Mouse (Mus musculus) kidney, postnatal 25 days (tissue): Measurements from ENCODE around the gene Ctnna3.
"Not testable (repeated sequence)": the region's sequence is repeated elsewhere in the genome, so short reads cannot be mapped to it uniquely, and the experiment has no call there.

ENCODE experiments used
- DNase-seq, 2 experiments: peaks; one replicate each; pipeline ENCODE4 v3.0.0; 2021; ENCODE audit warnings: mixed read lengths in 2 of 2

Gene Ctnna3

GRCm38 (mm10) chr10:63429785-63430305 is at the start of gene Ctnna3:
Ctnna3 (plus strand) TSS chr10:63430098.
- DNase-seq: peak; percentile 92 to 97

- peak in 1 of 2 experiments; percentile 32 for DNase-seq
Observed at GRCm38 (mm10) chr10:63381498-63382280, 48.2 kb upstream of the Ctnna3 start, which contains the start of gene Sirt1. Sirt1 (minus strand) TSS chr10:63381704.

- DNase-seq: peak; percentile 88 to 92
Observed at GRCm38 (mm10) chr10:63382372-63383279, 47.3 kb upstream of the Ctnna3 start, which contains the start of gene Dnajc12. Dnajc12 (plus strand) TSS chr10:63382443.

- DNase-seq: not testable (repeated sequence)
Observed at GRCm38 (mm10) chr10:63385897-63386296, 44.0 kb upstream of the Ctnna3 start.

GRCm38 (mm10) chr10:63386444-63386843 is 43.5 kb upstream of the Ctnna3 start:
- DNase-seq: peak; percentile 92

- DNase-seq: no peak
Observed at GRCm38 (mm10) chr10:63386991-63387390, 42.9 kb upstream of the Ctnna3 start.

GRCm38 (mm10) chr10:63388948-63389347 is 41.0 kb upstream of the Ctnna3 start:
- peak; percentile 31 to 48 for DNase-seq

- DNase-seq: peak; percentile 20 to 57
Observed at GRCm38 (mm10) chr10:63396963-63397362, 32.9 kb upstream of the Ctnna3 start.

- peak in 1 of 2 experiments; percentile 40 for DNase-seq
Observed at GRCm38 (mm10) chr10:63402731-63403504, 27.0 kb upstream of the Ctnna3 start.

- peak; percentile 81 to 89 for DNase-seq
Observed at GRCm38 (mm10) chr10:63403636-63404035, 26.3 kb upstream of the Ctnna3 start.

- DNase-seq: no peak
Observed at GRCm38 (mm10) chr10:63410162-63410956, 19.5 kb upstream of the Ctnna3 start.

- peak in 1 of 2 experiments; percentile 12 for DNase-seq
Observed at GRCm38 (mm10) chr10:63411674-63412073, 18.2 kb upstream of the Ctnna3 start.

GRCm38 (mm10) chr10:63412756-63413155 is 17.1 kb upstream of the Ctnna3 start:
- peak in 1 of 2 experiments; percentile 25 for DNase-seq

- DNase-seq: peak in 1 of 2 experiments; percentile 3
Observed at GRCm38 (mm10) chr10:63415287-63415686, 14.6 kb upstream of the Ctnna3 start.

- DNase-seq: peak in 1 of 2 experiments; percentile 6
Observed at GRCm38 (mm10) chr10:63415850-63416249, 14.0 kb upstream of the Ctnna3 start.

GRCm38 (mm10) chr10:63417061-63417460 is 12.8 kb upstream of the Ctnna3 start:
- peak in 1 of 2 experiments; percentile 20 for DNase-seq

GRCm38 (mm10) chr10:63421739-63422735 is 7.9 kb upstream of the Ctnna3 start, which contains the start of gene Gm7075:
Gm7075 (minus strand) TSS chr10:63421789.
- peak; percentile 60 to 72 for DNase-seq

GRCm38 (mm10) chr10:63422736-63422992 is 7.2 kb upstream of the Ctnna3 start:
- DNase-seq: no peak

- DNase-seq: peak in 1 of 2 experiments; percentile 16
Observed at GRCm38 (mm10) chr10:63423591-63424474, 6.1 kb upstream of the Ctnna3 start.
